Mouse (Mus musculus) liver, embryonic 14.5 days (tissue): ENCODE measurements around the gene Slc22a15. TPM values are rescaled to one million over a fixed set of nuclear protein-coding genes. Genes with fewer than 3 reads are reported as not detected.
"Not testable (repeated sequence)": the region's sequence is repeated elsewhere in the genome, so short reads cannot be mapped to it uniquely, and the experiment has no call there.

Experiments used
- ATAC-seq: fragments of 200-750 bp; cut with Nextera tagmentation; 2 replicates; pipeline ENCODE4 v1.8.0; 2017; ENCODE audit warnings: moderate number of reproducible peaks, mild to moderate bottlenecking, moderate library complexity; ENCODE audit not compliant: insufficient read depth
- DNase-seq, 3 experiments: peaks; one replicate each; pipeline ENCODE4 v3.0.0-alpha.2; 2012 to 2013; ENCODE audit warnings: low read depth in 3 of 3, low spot score in 3 of 3
- H3K27ac ChIP-seq: fragments of 300-500 bp; sonication (generic); 2 replicates; pipeline ENCODE4 v1.5.1; 2014; ENCODE audit warnings: moderate library complexity, mild to moderate bottlenecking, control low read depth, inconsistent platforms
- H3K27me3 ChIP-seq: fragments of 300-500 bp; sonication (generic); 2 replicates; pipeline ENCODE4 v1.6.1; 2014; ENCODE audit warnings: mild to moderate bottlenecking, low read length, moderate library complexity; ENCODE audit not compliant: control insufficient read depth, insufficient read depth
- H3K36me3 ChIP-seq: fragments of 300-500 bp; sonication (generic); replicated peaks from 2 replicates; pipeline ENCODE4 v1.6.1; 2014; ENCODE audit warnings: low read depth; ENCODE audit not compliant: control insufficient read depth, insufficient read depth
- H3K4me1 ChIP-seq, 2 experiments: fragments of 200-500 bp in 1 of 2; fragments of 300-500 bp in 1 of 2; sonication (generic) in 1 of 2; replicated peaks; 2 replicates each; pipeline ENCODE4 v1.6.1; 2012 to 2014; ENCODE audit warnings: antibody characterized with exemption in 1 of 2, inconsistent platforms in 1 of 2, low read length in 1 of 2; ENCODE audit not compliant: control insufficient read depth in 2 of 2, insufficient read depth in 2 of 2
- H3K4me2 ChIP-seq: fragments of 300-500 bp; sonication (generic); 2 replicates; pipeline ENCODE4 v1.6.1; 2014; ENCODE audit warnings: low read depth, mild to moderate bottlenecking, control low read depth, moderate library complexity
- H3K4me3 ChIP-seq, 2 experiments: fragments of 200-500 bp in 1 of 2; fragments of 300-500 bp in 1 of 2; sonication (generic) in 1 of 2; 2 replicates each; pipeline ENCODE4 v1.5.1; 2012 to 2014; ENCODE audit warnings: low read depth in 2 of 2, low read length in 2 of 2, mild to moderate bottlenecking in 2 of 2, control low read depth in 1 of 2, inconsistent platforms in 1 of 2, moderate library complexity in 1 of 2; ENCODE audit not compliant: insufficient read depth in 1 of 2
- H3K9ac ChIP-seq: fragments of 300-500 bp; sonication (generic); replicated peaks from 2 replicates; pipeline ENCODE4 v1.6.1; 2014; ENCODE audit warnings: mild to moderate bottlenecking, control low read depth, moderate library complexity
- H3K9me3 ChIP-seq: fragments of 300-500 bp; sonication (generic); 2 replicates; pipeline ENCODE4 v1.6.1; 2016; ENCODE audit warnings: low read length, mixed read lengths; ENCODE audit not compliant: control insufficient read depth
- CTCF ChIP-seq: IDR thresholded peaks from 2 replicates; pipeline ENCODE4 v1.5.1; 2016; ENCODE audit warnings: antibody characterized with exemption, low read depth, control low read depth
- EP300 ChIP-seq: IDR thresholded peaks from 2 replicates; pipeline ENCODE4 v1.6.1; 2016; ENCODE audit warnings: antibody characterized with exemption, low read depth
- WGBS: fragments of 180-500 bp; shearing (Covaris S2); extraction: QIAGEN DNeasy Blood & Tissue Kit; methylation state at CpG from one replicate; pipeline ENCODE4 v1.1.7; 2014; ENCODE audit not compliant: insufficient replicate concordance; 5-methylcytosine and 5-hydroxymethylcytosine counted together
- polyA plus RNA-seq, 2 experiments: library from polyadenylated mRNA; depleted of rRNA in 1 of 2; stranded (reverse) in 1 of 2; unstranded in 1 of 2; fragments of >200 nt; fragmentation: Nextera tagmentation in 1 of 2; extraction: Ambion mirVana in 1 of 2; gene quantifications; 2 replicates each; pipeline versions ENCODE4 v1.2.1 to v1.2.3; 2012 to 2014

Gene Slc22a15
- polyA plus RNA-seq, 2 experiments = 1.3 to 1.7 TPM

DNA sequence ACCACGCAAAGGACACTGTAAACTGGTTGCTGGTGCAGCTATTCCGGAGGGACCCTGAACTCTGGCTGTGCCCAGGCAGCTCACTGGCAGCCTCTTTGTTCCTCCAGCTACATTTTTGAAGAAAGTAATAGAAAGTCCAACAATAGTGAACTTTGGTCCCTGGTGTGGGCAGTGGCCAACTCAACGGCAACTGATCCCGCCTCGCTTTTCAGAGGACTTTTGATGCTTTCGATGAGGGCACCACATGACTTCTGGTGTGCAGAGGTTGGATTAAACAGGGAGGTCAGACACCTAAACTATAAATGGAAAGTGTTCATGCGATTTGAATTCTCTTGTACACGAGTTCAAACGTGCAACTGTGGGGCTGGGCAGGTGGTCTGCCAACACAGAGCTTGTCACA is 99.9 kb downstream of the Slc22a15 start:
- Histone ChIP-seq H3K36me3 (no peaks in the 10 kb centered on the region), H3K27me3 (no peaks in the 10 kb centered on the region), H3K9ac (no peak overlapping the region), H3K4me3 (no peak overlapping the region), H3K4me2 (no peak overlapping the region), H3K4me1 (no peaks in the 10 kb centered on the region), H3K27ac (no peak overlapping the region), H3K9me3 (no peaks in the 10 kb centered on the region)
- 70% methylated on average over 9 of the region's 9 CpGs for WGBS
- ATAC-seq (no peak), DNase-seq (no peak)
- no peak for TF ChIP-seq EP300
- no peak for TF ChIP-seq CTCF

GRCm38 (mm10) chr3:101822052-101822451 is 102.2 kb downstream of the Slc22a15 start:
- Histone ChIP-seq H3K4me3 (no peak overlapping the region), H3K27ac (no peak overlapping the region), H3K9ac (no peak overlapping the region), H3K4me1 (no peaks in the 10 kb centered on the region), H3K4me2 (no peak overlapping the region), H3K27me3 (no peaks in the 10 kb centered on the region), H3K36me3 (no peaks in the 10 kb centered on the region), H3K9me3 (no peaks in the 10 kb centered on the region)
- 56% methylated on average over 5 of the region's 5 CpGs for WGBS
- ATAC-seq (no peak), DNase-seq (no peak)
- TF ChIP-seq EP300 (no peak), CTCF (peak; percentile 65)

GRCm38 (mm10) chr3:101820708-101821107 is 103.5 kb downstream of the Slc22a15 start:
- DNase-seq, H3K4me1 ChIP-seq, H3K27ac ChIP-seq, H3K9ac ChIP-seq, H3K36me3 ChIP-seq, H3K9me3 ChIP-seq, H3K4me3 ChIP-seq, ATAC-seq, H3K4me2 ChIP-seq, H3K27me3 ChIP-seq: not testable (repeated sequence)
- WGBS = 37% methylated on average over 3 of the region's 3 CpGs

- no peak overlapping the region for H3K9ac ChIP-seq
- H3K27me3 ChIP-seq = no peaks in the 10 kb centered on the region
- no peak overlapping the region for H3K4me2 ChIP-seq
- DNase-seq (no peak), ATAC-seq (no peak)
- H3K9me3 ChIP-seq = no peaks in the 10 kb centered on the region
- H3K4me1 ChIP-seq = no peaks in the 10 kb centered on the region
- no peak overlapping the region for H3K27ac ChIP-seq
- no peaks in the 10 kb centered on the region for H3K36me3 ChIP-seq
- TF ChIP-seq EP300 (no peak), CTCF (no peak)
- 58% methylated on average over 3 of the region's 3 CpGs for WGBS
- no peak overlapping the region for H3K4me3 ChIP-seq
These were observed 108.2 kb downstream of the Slc22a15 start for GRCm38 (mm10) chr3:101816006-101816405.

DNA sequence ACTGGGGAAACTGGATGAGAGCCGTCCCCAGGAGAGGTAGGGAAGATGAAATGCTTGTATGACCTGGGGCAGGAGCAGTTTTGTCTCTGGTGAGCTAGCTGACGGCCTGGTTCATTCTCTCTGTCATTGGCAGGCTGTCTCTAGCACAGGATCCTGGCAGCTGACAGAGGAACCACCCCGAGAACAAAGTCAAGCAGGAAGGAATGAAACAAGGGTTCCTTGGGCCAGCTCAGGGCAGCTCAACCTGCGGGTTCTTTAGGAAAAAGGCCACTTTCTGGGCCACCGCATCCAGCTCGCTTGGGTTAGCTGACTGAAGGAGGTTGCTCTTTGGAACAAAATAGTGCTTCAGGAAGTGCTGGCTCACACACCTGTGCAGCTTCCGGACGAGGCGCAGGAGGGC is 109.5 kb downstream of the Slc22a15 start:
- no peak overlapping the region for H3K27ac ChIP-seq
- H3K27me3 ChIP-seq = no peaks in the 10 kb centered on the region
- no peaks in the 10 kb centered on the region for H3K9me3 ChIP-seq
- H3K4me3 ChIP-seq = no peak overlapping the region
- no peaks in the 10 kb centered on the region for H3K36me3 ChIP-seq
- H3K4me2 ChIP-seq = no peak overlapping the region
- 60% methylated on average over 9 of the region's 9 CpGs for WGBS
- ATAC-seq (no peak), DNase-seq (no peak)
- H3K4me1 ChIP-seq = no peaks in the 10 kb centered on the region
- H3K9ac ChIP-seq = no peak overlapping the region
- TF ChIP-seq EP300 (no peak), CTCF (no peak)
